Mouse (Mus musculus) hindbrain, embryonic 13.5 days (tissue): ENCODE data around the gene Mef2b. TPM values are rescaled to one million over a fixed set of nuclear protein-coding genes. Genes with fewer than 3 reads are reported as not detected.

ENCODE experiments used
- ATAC-seq: fragments of 200-750 bp; cut with Nextera tagmentation; 2 replicates; pipeline ENCODE4 v1.8.0; 2017; ENCODE audit warnings: moderate TSS enrichment; ENCODE audit not compliant: low FRiP score
- H3K27ac ChIP-seq: fragments of 300-500 bp; sonication (generic); 2 replicates; pipeline ENCODE4 v1.5.1; 2015; ENCODE audit warnings: inconsistent platforms, mild to moderate bottlenecking, moderate library complexity
- H3K27me3 ChIP-seq: fragments of 300-500 bp; sonication (generic); 2 replicates; pipeline ENCODE4 v1.6.1; 2015; ENCODE audit warnings: mild to moderate bottlenecking, inconsistent platforms
- H3K36me3 ChIP-seq: fragments of 300-500 bp; sonication (generic); 2 replicates; pipeline ENCODE4 v1.6.1; 2015; ENCODE audit warnings: mild to moderate bottlenecking, inconsistent platforms
- H3K4me1 ChIP-seq: fragments of 300-500 bp; sonication (generic); replicated peaks from 2 replicates; pipeline ENCODE4 v1.6.1; 2015; ENCODE audit warnings: inconsistent platforms
- H3K4me2 ChIP-seq: fragments of 300-500 bp; sonication (generic); 2 replicates; pipeline ENCODE4 v1.6.1; 2015; ENCODE audit warnings: inconsistent platforms, mild to moderate bottlenecking, moderate library complexity
- H3K4me3 ChIP-seq: fragments of 300-500 bp; sonication (generic); 2 replicates; pipeline ENCODE4 v1.5.1; 2015; ENCODE audit warnings: mild to moderate bottlenecking, inconsistent platforms
- H3K9ac ChIP-seq: fragments of 300-500 bp; sonication (generic); 2 replicates; pipeline ENCODE4 v1.6.1; 2015; ENCODE audit warnings: mild to moderate bottlenecking, inconsistent platforms
- H3K9me3 ChIP-seq: fragments of 300-500 bp; sonication (generic); 2 replicates; pipeline ENCODE4 v1.6.1; 2016; ENCODE audit warnings: inconsistent platforms
- WGBS: fragments of 180-500 bp; shearing (Covaris S2); methylation state at CpG from one replicate; pipeline ENCODE4 v1.1.7; 2015; 5-methylcytosine and 5-hydroxymethylcytosine counted together
- polyA plus RNA-seq: library from polyadenylated mRNA; unstranded; fragments of >200 nt; fragmentation: Nextera tagmentation; extraction: Ambion mirVana; gene quantifications from 2 replicates; pipeline ENCODE4 v1.2.1, GENCODE M21; 2015

The Mef2b gene
- polyA plus RNA-seq, 1 experiment from 2014 or later: 0.40 TPM

- Histone ChIP-seq H3K27me3 (peaks cover 27% of the 10 kb centered on the region), H3K4me3 (no peak overlapping the region), H3K9ac (no peak overlapping the region), H3K4me1 (peaks cover 35% of the 10 kb centered on the region), H3K4me2 (no peak overlapping the region), H3K36me3 (no peaks in the 10 kb centered on the region; the same call in none of the 2 replicates), H3K9me3 (no peaks in the 10 kb centered on the region), H3K27ac (no peak overlapping the region)
- ATAC-seq: no peak
- 95% methylated on average over 3 of the region's 3 CpGs for WGBS
Measured at GRCm38 (mm10) chr8:70170116-70170515, 30.6 kb downstream of the Mef2b start.

- peaks cover 35% of the 10 kb centered on the region for H3K4me1 ChIP-seq
- WGBS: 67% methylated on average over 3 of the region's 3 CpGs
- H3K27ac ChIP-seq: no peak overlapping the region
- H3K4me3 ChIP-seq: no peak overlapping the region
- H3K9ac ChIP-seq: no peak overlapping the region
- H3K36me3 ChIP-seq: no peaks in the 10 kb centered on the region; the same call in none of the 2 replicates
- no peak for ATAC-seq
- H3K27me3 ChIP-seq: peaks cover 21% of the 10 kb centered on the region
- H3K9me3 ChIP-seq: no peaks in the 10 kb centered on the region
- H3K4me2 ChIP-seq: no peak overlapping the region
Measured at GRCm38 (mm10) chr8:70170748-70171147, 31.2 kb downstream of the Mef2b start.

- Histone ChIP-seq H3K4me2 (no peak overlapping the region), H3K4me1 (peaks cover 35% of the 10 kb centered on the region), H3K4me3 (no peak overlapping the region), H3K9me3 (no peaks in the 10 kb centered on the region), H3K36me3 (no peaks in the 10 kb centered on the region; the same call in none of the 2 replicates), H3K27ac (no peak overlapping the region), H3K27me3 (peaks cover 16% of the 10 kb centered on the region; the same call in 1 of the 2 replicates), H3K9ac (no peak overlapping the region)
- ATAC-seq: no peak
- WGBS: 90% methylated on average over 7 of the region's 7 CpGs
Measured at GRCm38 (mm10) chr8:70171240-70171639, 31.7 kb downstream of the Mef2b start.

GRCm38 (mm10) chr8:70172043-70172681 lies 32.7 kb downstream of the Mef2b start, which contains the start of gene Tmem161a:
Gene Tmem161a, plus strand, starts transcription at chr8:70172356.
- peaks cover 6% of the 10 kb centered on the region for H3K36me3 ChIP-seq
- H3K27me3 ChIP-seq: peaks cover 13% of the 10 kb centered on the region; the same call in 1 of the 2 replicates
- peak; percentile 95 for ATAC-seq
- peaks cover 28% of the 10 kb centered on the region for H3K4me1 ChIP-seq
- peak within 1 kb of the TSS; percentile 56 for H3K4me2 ChIP-seq
- H3K4me3 ChIP-seq: peak within 1 kb of the TSS; percentile 66
- H3K27ac ChIP-seq: peak within 1 kb of the TSS; percentile 69
- H3K9me3 ChIP-seq: no peaks in the 10 kb centered on the region
- WGBS: 2% methylated on average over 27 of the region's 27 CpGs
- peak within 1 kb of the TSS; percentile 78 for H3K9ac ChIP-seq

DNA sequence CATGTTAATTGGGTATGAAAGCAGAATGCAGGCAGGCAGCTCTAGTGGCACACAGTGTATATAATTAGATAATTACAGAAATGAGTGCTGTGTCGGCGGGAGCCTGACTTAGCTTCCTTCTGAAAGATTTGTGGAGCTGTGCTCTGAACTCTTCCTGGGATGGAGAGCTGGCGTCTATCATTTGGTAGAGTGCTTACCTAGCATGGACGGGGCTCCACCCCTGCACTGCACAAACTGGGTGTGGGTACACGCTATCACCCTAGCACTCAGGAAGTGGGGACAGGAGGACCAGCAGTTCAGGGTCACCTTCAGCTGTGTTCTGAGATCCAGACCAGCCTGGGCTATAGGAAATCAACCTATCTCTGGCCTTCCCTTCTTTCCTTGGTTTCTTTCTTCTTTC lies 33.8 kb downstream of the Mef2b start:
- Histone ChIP-seq H3K9me3 (no peaks in the 10 kb centered on the region), H3K4me1 (peaks cover 28% of the 10 kb centered on the region), H3K27ac (no peak overlapping the region), H3K9ac (peak overlapping the region; percentile 78), H3K4me2 (peak overlapping the region; percentile 56), H3K36me3 (peaks cover 15% of the 10 kb centered on the region), H3K4me3 (peak overlapping the region; percentile 66; the same call in 1 of the 2 replicates), H3K27me3 (0 out of 2 replicates have a peak, but pooled peaks cover 4% of the 10 kb centered on the region)
- 85% methylated on average over 5 of the region's 5 CpGs for WGBS
- ATAC-seq: no peak

GRCm38 (mm10) chr8:70174079-70174478 lies 34.6 kb downstream of the Mef2b start:
- Histone ChIP-seq H3K9ac (peak overlapping the region; percentile 35), H3K27me3 (0 out of 2 replicates have a peak, but pooled peaks cover 2% of the 10 kb centered on the region), H3K36me3 (peaks cover 20% of the 10 kb centered on the region), H3K4me2 (no peak overlapping the region), H3K9me3 (no peaks in the 10 kb centered on the region), H3K4me3 (no peak overlapping the region), H3K4me1 (peaks cover 28% of the 10 kb centered on the region), H3K27ac (no peak overlapping the region)
- WGBS: 91% methylated on average over 7 of the region's 7 CpGs
- ATAC-seq: no peak

- Histone ChIP-seq H3K27ac (no peak overlapping the region), H3K27me3 (no peaks in the 10 kb centered on the region), H3K9me3 (no peaks in the 10 kb centered on the region), H3K4me1 (peaks cover 17% of the 10 kb centered on the region), H3K9ac (no peak overlapping the region), H3K36me3 (peaks cover 53% of the 10 kb centered on the region), H3K4me3 (no peak overlapping the region), H3K4me2 (no peak overlapping the region)
- no peak for ATAC-seq
- 88% methylated on average over 2 of the region's 2 CpGs for WGBS
Measured at GRCm38 (mm10) chr8:70178231-70178630, 38.7 kb downstream of the Mef2b start.

DNA sequence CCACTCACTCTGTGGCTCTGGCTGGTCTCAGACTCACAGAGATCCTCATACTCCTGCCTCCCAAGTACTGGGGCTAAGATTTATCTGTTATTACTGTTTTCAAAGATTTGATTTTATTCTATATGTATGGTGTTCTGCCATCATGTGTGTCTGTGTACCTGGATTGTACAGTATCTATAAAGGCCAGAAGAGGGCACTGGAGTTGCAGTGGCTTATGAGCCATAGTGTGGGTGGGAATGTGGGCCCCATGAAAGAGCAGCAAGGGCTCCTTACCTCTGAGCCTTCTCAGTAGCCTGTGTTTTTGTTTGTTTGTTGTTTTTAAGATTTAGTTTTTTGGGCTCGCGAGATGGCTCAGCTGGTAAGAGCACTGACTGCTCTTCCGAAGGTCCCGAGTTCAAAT lies 39.6 kb downstream of the Mef2b start:
- H3K4me2 ChIP-seq: no peak overlapping the region
- WGBS: 96% methylated on average over 4 of the region's 4 CpGs
- H3K36me3 ChIP-seq: peaks cover 54% of the 10 kb centered on the region
- no peak for ATAC-seq
- no peak overlapping the region for H3K9ac ChIP-seq
- peaks cover 8% of the 10 kb centered on the region for H3K4me1 ChIP-seq
- no peaks in the 10 kb centered on the region for H3K27me3 ChIP-seq
- H3K9me3 ChIP-seq: no peaks in the 10 kb centered on the region
- H3K4me3 ChIP-seq: no peak overlapping the region
- no peak overlapping the region for H3K27ac ChIP-seq

DNA sequence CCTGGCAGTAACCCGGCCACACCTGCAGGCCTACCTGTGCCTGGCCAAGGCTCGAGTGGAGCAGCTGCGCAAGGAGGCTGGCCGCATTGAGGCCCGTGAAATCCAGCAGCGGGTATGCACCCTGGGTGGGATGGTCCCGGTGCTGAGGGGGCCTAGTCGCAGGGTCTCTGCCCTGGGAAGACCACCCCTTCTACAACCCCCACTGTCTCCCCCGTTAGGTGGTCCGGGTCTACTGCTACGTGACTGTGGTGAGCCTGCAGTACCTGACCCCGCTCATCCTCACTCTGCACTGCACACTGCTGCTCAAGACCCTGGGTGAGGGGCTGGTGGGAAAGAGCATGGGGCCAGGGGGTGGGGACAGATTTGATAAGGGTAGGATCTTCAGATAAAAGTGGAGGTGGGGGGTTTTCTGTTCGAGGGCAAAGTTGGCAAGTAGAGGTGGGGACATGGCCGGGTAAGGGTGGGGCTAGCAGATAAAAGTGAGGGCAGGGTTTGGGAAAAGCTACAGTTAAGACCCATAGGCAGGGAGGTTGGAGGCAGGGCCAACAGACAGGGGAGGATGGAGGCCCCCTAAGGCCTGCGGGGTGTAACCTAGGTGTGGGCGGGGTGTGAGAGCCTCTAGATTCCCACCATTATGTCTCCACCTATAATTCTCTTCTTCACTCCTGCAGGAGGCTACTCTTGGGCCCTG lies 41.8 kb downstream of the Mef2b start:
- peaks cover 54% of the 10 kb centered on the region for H3K36me3 ChIP-seq
- no peak overlapping the region for H3K4me2 ChIP-seq
- no peaks in the 10 kb centered on the region for H3K27me3 ChIP-seq
- ATAC-seq: 0 out of 2 replicates have a peak, but pooled peaks have one; percentile 9
- no peak overlapping the region for H3K4me3 ChIP-seq
- no peaks in the 10 kb centered on the region for H3K9me3 ChIP-seq
- WGBS: 86% methylated on average over 16 of the region's 16 CpGs
- 0 out of 2 replicates have a peak overlapping the region, but pooled peaks have one; percentile 43 for H3K9ac ChIP-seq
- H3K4me1 ChIP-seq: peaks cover 4% of the 10 kb centered on the region; the same call in 1 of the 2 replicates
- H3K27ac ChIP-seq: no peak overlapping the region

DNA sequence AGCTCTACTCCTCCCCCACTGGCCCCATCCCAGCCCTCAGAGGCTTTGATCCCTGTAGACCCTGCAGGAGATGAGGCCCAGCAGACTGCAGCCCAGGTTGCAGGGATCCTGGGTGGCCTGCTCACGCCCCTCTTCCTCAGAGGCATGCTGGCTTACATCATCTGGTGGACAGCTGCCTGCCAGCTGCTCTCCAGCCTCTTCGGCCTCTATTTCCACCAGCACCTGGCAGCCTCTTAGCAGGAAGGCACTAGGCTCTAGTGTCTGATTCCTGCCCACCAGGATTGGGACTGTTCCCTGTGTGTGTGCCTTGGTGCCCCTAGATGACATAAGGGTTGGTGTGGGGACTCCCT lies 42.4 kb downstream of the Mef2b start:
- H3K27me3 ChIP-seq: no peaks in the 10 kb centered on the region

DNA sequence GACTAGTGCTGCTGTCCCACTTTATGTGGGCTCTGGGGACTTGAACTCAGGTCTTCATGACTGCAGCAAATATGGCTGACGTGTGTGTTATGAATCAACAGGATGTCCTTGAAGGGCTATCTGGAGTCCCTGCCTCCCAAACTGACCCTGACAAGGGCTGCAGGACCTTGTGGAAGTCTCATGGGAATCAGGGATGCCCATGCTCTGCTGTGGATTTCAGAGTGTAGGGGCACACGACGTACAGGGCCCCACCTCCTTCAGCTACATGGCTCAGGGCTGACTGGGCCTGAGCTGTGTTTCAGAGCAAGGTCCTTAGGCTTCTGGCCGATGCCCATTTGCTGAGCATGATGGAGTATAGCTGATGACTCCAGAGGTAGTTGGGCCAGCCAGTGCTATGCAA lies 43.7 kb downstream of the Mef2b start:
- no peak overlapping the region for H3K27ac ChIP-seq
- ATAC-seq: no peak
- H3K4me2 ChIP-seq: no peak overlapping the region
- H3K4me1 ChIP-seq: peaks cover 4% of the 10 kb centered on the region; the same call in 1 of the 2 replicates
- no peak overlapping the region for H3K9ac ChIP-seq
- 88% methylated on average over 4 of the region's 4 CpGs for WGBS
- no peak overlapping the region for H3K4me3 ChIP-seq
- H3K27me3 ChIP-seq: no peaks in the 10 kb centered on the region
- peaks cover 52% of the 10 kb centered on the region for H3K36me3 ChIP-seq
- no peaks in the 10 kb centered on the region for H3K9me3 ChIP-seq

More for the DNA sequence above, 42.4 kb downstream of the Mef2b start:
- 60% methylated on average over 2 of the region's 2 CpGs for WGBS
- 0 out of 2 replicates have a peak overlapping the region, but pooled peaks have one; percentile 43 for H3K9ac ChIP-seq
- no peaks in the 10 kb centered on the region for H3K9me3 ChIP-seq
- H3K4me2 ChIP-seq: no peak overlapping the region
- ATAC-seq: no peak
- peaks cover 51% of the 10 kb centered on the region for H3K36me3 ChIP-seq
- H3K4me1 ChIP-seq: peaks cover 4% of the 10 kb centered on the region; the same call in 1 of the 2 replicates
- no peak overlapping the region for H3K27ac ChIP-seq
- H3K4me3 ChIP-seq: no peak overlapping the region

- H3K36me3 ChIP-seq: peaks cover 25% of the 10 kb centered on the region
- H3K4me2 ChIP-seq: no peak overlapping the region
- H3K4me1 ChIP-seq: peaks cover 5% of the 10 kb centered on the region
- H3K27me3 ChIP-seq: no peaks in the 10 kb centered on the region
- WGBS: 75% methylated on average over 7 of the region's 7 CpGs
- ATAC-seq: no peak
- H3K9me3 ChIP-seq: no peaks in the 10 kb centered on the region
- no peak overlapping the region for H3K4me3 ChIP-seq
- no peak overlapping the region for H3K27ac ChIP-seq
- no peak overlapping the region for H3K9ac ChIP-seq
Measured at GRCm38 (mm10) chr8:70188707-70189106, 49.2 kb downstream of the Mef2b start.
